Mouse (Mus musculus): ENCODE measurements around the gene Raf1.
"Not testable (repeated sequence)": the region's sequence is repeated elsewhere in the genome, so short reads cannot be mapped to it uniquely, and the experiment has no call there.

Raf1 gene

DNA sequence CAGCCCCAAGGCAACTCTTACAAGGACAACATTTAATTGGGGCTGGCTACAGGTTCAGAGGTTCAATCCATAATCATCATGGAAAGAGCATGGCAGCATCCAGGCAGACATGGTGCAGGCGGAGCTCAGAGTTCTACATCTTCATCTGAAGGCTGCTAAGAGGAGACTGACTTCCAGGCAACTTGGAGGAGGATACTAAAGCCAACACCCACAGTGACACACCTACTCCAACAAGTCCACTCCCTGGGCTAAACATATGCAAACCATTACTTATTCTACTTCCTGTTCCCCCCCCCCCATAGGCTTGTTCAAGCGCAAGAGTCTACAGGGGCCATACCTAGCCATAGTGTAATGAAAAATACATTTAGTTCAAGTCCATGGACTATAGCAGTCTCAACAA lies 7.8 kb upstream of the Raf1 start:
- DNase-seq (ENCODE audit: low spot score in 2 of 2) = no peak

DNA sequence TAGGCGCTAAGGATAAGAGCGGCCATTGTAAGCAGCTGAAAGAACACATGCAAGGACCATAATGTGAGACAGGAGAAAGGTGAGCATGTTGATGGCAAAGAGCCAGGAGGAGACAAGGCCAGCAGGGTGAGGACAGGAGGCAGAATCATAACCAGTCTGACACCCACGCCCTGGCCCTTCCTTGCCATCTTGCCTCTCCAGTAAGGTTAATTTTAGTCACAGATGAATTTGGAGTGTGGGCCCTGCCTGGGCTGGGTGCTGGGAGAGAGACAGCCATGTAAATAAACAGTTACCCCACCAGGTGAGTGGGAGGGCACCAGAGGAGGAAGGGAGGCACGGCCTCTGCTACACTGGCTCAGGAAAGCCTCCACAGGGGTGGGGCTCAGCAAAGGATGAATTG lies 4.6 kb upstream of the Raf1 start:
- no peak for DNase-seq (ENCODE audit: low spot score in 2 of 2)

DNA sequence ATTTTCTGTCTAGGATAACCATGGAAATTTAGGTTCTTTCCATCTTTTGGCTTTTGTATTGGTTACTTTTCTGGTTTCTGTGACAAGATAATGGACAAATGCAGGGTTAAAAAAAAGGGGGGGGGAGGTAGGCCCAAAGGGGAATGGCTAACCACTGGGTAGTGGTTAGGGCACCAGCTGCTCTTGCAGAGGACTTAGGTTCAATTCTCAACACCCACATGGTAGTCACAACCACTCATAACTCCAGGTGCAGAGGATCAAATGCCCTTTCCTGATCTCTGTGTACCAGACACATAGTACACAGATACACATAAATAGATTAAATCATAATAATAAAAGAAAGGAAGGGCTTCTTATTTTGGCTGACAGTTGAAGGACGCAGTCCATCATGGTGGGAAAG lies 1.6 kb upstream of the Raf1 start:
- no peak for DNase-seq (ENCODE audit: low spot score in 2 of 2)

DNA sequence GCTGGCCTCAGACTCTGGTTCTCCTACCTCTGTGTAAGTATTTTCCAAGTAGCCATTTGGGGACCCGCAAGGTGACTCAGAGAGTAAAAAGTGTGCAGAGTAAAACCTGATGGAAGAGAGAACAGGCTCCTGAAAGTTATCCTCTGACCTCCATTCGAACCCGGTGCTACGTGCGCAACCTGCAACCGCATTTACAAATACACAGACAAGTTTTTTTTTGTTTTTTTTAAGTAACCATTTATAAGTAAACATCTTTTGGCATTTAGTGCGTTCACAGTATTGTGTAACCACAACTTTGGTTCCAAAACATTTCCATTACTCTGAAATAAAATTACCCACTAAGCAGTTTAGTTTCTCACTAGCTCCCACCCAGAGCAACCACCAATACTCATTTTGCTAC lies 1.0 kb upstream of the Raf1 start:
- no peak for DNase-seq (ENCODE audit: low spot score in 2 of 2)

DNA sequence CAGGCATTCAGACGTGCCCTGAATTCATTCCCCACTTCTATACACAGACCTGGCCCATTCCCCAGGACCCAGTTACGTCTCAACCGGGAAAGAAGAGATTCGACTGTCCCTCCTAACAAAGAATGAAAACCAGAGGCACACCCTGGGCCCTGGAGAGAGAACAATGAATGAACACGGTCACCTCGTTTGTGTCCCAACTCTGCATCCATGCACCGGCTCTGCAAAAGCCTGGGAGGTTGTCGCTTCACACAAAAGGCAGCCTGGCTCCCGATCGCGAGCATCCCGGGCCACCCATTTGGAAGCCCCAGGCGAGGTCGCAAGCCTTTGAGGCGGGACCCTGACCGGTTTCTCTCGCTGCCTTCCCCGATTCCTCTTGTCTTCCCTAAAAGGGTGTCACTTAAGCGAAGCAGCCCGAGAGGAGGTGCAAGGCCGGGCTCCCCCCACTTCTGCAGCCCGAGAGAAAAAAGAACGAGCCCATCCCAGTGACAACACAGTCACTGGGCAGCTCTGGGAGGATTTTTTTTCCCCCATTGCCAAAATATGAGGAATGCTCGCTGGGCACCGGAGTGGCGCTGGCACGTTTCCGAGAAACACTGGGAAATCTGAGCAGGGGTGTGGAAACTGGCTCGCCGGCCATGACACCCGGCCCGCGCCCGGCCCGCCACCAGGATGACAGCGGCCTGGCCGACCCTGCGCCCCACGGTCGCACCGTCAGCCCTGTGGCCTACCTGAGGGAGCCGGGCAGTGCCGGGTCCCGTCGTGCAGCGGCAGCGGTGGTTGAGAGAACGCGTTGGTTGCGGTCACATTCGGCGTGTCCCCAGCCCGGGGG lies 713 bp downstream of the Raf1 start:
- DNase-seq (ENCODE audit: low spot score in 2 of 2) = peak; percentile 57 to 60

DNA sequence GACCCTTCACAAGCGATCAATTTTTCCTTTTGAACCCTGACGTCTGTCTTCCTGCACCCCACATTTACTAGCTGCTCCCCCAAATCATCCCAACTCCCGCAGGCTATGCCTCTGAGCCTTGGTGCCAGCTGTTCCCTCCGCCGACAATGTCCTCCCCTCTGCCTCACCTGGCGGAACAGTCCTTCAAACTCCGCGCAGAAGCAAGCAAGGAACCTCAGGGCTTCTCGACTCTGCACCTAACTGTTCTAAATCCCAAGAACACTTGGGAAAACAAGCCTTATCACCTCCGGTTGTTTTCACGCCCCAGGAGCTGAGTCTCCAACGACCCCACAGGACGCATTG lies 1.3 kb downstream of the Raf1 start:
- no peak for DNase-seq (ENCODE audit: low spot score in 2 of 2)

DNA sequence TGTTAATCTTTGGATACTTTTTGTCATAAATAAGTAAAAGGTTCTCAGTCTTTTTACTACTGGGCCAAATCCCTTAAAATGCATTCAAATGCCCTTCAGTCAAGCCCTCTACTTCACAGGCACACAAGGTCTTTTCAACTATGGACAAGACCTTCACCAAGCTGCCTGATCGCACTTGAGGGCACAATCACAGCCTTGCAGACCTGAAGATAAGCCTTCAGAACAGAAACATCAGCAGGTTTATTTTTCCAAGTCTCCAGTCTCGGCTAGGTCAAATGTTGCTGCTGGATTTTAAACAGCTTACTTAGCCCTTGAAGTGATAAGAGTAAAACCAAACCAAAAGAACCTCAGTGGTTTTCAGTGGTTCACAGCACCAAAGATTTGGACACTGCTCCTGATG lies 2.1 kb downstream of the Raf1 start:
- no peak for DNase-seq (ENCODE audit: low spot score in 2 of 2)

DNA sequence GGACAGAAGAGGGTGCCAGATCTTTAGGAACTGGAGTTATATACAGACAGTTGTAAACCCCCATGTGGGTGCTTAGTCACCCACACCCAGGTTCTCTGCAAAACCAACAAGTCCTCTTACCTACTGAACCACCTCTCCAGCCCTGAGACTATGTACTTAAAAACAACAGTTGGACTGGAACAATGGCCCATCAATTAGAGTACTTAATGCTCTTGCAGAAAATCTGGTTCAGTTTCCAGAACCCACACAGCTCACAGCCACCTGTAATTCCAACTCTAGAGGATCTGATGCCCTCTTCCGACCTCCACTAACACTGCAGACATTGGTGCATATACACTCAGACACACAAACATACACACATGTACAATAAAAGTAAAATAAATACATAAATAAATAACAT lies 3.7 kb downstream of the Raf1 start:
- DNase-seq (ENCODE audit: low spot score in 2 of 2) = no peak

DNA sequence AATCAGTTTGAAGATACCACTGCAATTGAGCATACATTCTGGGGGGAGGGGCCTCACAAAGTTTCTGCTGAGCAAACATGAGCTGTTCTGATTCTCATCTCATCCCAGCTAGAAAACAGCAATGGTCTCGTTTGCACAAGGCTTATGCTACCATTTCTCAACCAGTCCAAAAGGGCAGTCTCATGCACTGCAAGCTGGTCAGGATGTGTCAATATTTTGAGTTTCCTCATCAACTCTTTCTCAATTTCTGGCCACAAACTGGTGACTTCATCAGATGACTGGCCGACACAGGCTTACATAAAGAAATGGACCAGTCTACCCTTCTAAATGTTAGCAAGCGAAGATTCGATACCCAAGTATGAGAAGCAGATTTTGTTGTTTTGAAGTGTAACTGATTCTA lies 9.8 kb downstream of the Raf1 start:
- DNase-seq (ENCODE audit: low spot score in 2 of 2) = no peak

DNA sequence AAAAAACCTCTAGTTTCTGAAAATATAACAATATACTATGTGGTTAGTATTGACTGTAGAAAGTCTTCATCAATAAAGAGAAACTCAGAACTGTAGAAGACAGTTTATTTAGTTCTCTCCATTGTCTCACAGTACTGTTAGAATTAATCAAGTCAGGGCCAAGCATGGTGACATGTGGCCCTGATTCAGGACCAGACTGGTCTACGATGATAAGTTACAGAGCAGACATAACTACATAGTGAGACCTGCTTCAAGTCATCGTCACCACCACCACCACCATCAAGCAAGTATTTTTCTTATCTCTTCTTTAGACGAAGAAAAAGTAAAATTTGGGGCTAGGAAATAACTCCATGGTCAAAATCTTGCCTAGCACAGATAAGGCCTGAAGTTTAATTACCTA lies 12.2 kb downstream of the Raf1 start:
- no peak for DNase-seq (ENCODE audit: low spot score in 2 of 2)

DNA sequence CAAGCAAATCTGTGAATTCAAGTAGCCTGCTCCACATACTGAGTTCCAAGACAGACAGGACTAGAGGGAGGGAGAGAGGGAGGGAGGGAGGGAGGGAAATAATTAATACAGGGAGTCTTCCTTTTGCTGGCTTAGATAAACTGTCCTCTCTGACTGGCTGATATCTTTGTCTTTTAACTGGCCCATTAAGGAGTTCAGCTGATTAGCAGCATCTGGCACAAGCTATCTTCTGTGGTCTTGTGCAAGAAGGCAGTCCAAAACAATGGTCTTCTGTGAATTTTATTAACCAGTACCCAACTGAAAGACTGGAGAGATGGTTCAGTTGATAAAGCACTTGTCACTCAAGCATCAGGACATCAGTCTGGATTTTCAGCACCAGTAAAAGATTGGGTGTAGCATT lies 17.6 kb downstream of the Raf1 start:
- no peak for DNase-seq (ENCODE audit: low spot score in 2 of 2)

DNA sequence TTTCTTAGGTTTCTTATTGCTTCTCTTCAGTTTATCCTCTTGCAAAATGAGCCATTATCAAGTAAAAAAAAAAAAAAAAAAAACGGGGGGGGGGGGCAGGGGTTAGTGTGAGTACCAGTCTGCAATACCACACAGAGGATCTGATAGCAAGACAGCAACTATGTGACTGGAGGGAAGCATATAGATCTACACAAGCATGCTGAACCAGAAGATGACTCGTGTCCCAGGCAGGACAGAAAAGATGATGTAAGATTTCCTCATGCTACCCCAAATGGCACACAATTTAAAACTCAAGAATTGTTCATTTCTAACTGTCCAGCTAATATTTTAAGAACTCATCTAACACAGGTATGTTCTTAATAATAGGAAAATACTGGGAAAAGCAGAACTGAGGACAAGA lies 22.5 kb downstream of the Raf1 start:
- no peak for DNase-seq (ENCODE audit: low spot score in 2 of 2)

DNA sequence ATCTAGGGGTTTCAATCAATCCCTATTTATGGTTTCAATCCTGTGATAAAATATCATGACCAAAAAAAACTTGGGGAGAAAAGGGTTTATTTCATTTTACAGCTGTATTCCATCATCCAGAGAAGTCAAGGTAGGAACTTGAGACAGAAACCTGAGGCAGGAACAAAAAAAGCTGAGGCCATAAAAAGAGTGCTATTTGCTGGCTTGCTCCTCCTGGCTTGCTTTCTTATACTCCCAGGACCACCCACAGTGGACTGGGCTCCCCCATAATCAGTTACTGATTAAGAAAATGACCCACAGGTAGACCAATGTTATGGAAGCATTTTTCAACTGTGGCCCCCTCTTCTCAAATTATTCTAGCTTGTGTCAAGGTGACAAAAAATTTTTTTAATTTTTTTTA lies 24.7 kb downstream of the Raf1 start:
- DNase-seq (ENCODE audit: low spot score in 2 of 2) = no peak

DNA sequence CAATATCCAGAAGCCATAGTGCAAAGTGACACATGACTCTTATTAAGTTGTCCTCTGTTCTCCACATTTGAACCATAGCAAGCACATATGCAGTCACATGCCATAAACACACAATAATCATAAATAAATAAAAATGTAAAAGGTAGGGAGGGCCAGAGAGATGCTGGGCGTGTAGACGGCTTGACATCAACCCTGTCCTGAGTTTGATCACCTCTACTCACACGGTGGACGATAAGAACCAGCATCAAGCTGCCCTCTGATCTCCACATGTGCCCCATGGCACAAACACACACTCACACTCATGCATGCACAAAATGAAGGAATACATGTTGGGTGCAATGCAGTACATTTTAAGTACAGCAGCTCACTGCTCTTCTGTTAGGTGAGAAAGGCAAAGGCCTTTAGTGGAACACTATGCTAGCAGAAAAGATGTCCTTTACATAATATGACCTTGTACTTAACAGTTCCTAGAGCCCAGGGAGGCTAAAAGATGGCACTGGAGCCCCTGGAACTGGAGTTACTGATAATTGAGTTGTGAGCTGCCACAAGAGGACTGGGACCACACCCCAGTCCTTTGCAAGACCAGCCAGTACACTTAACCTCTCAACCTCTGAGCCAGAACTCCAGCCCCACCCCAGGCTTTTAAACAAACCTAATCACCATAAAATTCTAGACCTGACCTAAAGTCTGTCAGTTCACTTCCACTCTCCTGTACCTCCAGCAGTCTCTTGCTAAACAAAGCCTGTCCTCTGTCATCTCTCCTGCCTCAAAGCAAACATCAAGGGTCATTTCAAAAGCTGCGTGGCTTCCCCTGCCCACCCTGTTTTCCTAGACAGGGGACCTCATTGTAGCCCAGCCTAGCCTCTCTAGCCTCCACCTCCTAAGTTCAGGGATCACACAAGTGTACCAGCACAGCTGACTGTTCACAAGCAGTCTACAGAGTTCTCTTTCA lies 25.7 kb downstream of the Raf1 start:
- no peak for DNase-seq (ENCODE audit: low spot score in 2 of 2)

DNA sequence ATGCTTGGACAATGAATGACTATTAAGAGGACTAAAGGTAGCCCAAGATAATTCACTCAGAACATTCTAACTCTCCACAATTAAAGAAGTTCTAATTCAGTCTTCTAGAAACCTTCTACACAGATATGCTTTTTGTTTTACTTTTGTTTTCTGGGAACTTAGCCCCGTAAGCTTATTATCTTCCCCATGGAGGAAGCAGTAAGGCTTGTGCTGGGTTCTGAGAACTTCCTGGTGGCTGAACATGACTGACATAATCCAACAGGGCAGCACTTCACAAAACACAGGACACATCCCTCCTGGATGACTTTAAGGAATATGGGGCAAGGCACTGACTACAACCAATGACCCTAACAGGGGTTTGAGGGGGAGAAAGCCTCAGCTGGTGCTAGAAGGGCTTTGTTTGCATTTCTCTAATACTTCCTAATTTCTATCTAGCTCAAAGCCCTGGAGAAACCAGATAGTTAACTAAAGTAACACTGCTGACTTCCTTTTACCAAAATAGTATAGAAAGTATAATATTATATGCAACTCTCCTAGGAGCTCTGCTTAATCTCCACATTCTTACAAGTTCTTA lies 26.6 kb downstream of the Raf1 start:
- no peak for DNase-seq (ENCODE audit: low spot score in 2 of 2)

DNA sequence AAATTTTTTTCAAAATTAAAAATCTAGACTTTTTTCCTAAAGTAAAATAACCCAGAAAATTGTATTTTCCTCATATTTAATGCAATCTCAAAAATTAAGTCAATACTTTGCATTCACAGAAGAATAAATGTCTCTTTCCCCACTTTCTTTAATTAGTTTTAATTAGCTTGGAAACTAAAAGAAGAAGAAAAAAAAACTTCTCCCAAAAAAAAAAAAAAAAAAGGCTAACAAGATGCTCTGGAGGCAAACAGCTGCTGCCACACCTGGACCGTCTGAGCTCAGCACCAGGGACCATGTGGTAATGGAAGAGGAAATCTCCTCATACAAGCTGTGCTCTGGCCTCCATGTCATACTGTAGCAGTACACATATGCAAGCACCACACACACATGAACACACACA lies 33.1 kb downstream of the Raf1 start:
- DNase-seq (ENCODE audit: low spot score in 2 of 2) = no peak

DNA sequence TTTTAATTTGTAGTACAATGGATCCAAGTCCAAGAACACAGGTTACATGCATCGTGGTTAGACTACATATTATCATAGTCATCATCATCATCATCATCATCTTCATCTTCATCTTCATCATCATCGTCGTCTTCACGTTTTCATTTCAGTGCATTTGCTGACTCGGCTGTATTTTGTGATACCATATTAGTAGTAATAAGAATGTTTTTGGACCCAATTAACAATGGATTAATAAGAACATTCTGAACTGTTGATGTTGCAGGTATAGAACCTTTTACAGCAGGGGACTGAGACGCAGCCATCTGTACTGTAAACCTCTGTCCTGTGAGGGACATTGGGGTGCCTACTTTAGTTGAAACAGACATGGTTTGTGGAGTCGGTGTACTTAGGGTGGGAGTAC lies 38.2 kb downstream of the Raf1 start:
- DNase-seq (ENCODE audit: low spot score in 2 of 2) = not testable (repeated sequence)

DNA sequence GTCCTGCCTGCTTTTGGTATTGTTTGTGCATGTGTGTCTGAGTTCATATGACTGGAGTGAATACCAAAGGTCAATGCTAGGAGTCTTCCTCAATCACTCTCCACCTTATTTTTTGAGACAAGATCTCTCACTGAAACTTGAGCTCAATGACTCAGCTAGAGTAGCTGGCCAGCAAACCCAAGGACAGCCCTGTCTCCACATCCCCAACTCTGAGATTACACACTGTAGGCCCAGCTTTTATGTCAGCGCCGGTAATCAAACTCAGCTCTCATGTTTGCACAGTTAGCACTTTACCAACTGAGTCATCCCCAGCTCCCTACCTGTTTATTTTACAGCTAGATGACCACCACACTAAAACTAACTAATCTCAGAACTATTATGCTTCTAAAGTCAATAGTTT lies 42.4 kb downstream of the Raf1 start:
- no peak for DNase-seq (ENCODE audit: low spot score in 2 of 2)

DNA sequence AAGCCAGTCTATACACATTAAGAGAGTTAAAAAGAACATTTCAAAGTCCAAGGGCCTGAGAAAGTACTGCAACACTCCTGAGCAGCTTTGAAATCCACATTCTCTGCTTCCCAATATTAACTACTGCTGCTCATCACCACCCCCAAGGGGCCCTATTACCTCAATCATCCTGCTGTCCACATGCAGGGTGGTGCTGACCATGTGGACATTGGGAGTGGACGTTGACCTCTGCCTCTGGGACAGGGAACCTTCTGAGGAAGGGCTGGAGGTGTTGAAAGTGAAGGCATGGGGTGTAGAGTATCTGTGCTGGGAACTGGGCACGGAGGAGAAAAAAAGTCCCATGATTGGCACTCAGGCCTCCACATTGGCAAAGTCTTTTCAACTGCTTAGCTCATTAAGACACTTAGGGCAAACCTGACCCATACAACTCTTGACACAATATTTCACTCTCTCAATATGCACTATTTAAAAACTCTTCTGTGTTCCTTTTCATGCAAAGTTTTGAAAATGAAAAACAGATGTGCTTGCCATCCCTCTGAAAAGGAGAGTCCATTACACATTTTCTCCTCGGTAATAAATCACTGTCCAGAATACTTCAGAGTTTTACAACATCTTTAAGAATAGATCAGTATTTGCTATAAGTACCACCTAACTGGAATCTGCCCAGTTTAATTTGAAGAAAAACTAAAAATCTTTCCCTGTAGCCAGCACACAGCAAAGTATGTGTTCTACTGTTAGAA lies 45.2 kb downstream of the Raf1 start:
- DNase-seq (ENCODE audit: low spot score in 2 of 2) = no peak

DNA sequence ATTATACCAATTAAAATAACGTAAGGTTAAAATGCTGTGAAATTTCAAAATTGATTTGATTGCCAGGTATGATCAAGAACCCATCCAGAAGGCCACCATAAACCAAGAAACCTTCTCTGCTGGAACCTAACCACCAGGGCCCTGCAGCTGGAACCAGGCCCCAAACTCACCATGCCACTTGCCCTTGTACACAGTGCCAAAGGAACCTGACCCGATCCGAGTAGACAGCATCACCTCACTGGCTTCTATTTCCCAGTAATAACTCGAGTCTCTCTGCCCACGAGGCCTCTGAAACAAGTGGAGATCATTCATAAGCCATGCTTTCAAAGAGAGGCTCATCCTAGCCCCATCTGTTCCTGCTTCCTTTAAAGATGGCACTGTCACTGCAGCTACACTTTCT lies 50.3 kb downstream of the Raf1 start:
- DNase-seq (ENCODE audit: low spot score in 2 of 2) = no peak

DNA sequence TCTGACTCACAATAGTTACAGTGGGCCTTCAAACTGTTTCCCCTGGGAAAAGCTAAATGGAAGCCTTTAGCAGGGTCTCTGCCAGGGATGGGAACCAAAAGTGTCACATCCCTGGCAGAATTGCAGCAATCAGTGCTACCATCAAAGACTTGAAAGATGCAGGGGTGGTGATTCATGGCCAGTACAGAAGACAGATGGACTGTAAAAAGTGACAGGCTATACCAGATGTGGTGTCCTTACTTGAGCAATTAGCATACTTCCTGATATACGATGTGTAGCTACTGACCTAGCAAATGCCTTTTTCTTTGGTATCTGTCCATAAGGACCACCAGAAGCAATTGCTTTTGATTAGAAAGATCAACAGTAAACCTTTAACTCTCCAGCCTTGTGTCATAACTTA lies 55.5 kb downstream of the Raf1 start:
- DNase-seq (ENCODE audit: low spot score in 2 of 2) = no peak

DNA sequence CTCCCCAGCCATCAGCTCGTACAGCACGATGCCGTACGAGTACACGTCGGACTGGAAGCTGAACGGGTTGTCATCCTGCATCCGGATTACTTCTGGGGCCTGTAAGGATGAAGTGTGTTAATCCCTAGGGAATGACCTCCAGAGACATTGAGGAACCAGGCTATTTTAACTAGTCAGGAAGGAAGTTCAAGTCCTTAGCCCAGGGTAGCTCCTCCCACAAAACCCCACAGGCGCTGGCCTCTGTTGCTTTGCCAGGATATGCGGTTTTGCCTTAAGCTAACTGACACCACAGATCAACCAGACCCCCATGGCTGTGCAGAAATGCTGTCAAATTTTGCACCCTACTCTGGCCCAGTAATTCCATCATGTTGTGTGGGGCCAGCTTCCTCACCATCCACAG lies 56.6 kb downstream of the Raf1 start:
- no peak for DNase-seq (ENCODE audit: low spot score in 2 of 2)
